Mouse (Mus musculus) kidney, adult 9 months (tissue): ENCODE results near the gene Slc9a2.

ENCODE experiments used
- DNase-seq: peaks from one replicate; pipeline ENCODE4 v3.0.0; 2022

Slc9a2 gene

DNA sequence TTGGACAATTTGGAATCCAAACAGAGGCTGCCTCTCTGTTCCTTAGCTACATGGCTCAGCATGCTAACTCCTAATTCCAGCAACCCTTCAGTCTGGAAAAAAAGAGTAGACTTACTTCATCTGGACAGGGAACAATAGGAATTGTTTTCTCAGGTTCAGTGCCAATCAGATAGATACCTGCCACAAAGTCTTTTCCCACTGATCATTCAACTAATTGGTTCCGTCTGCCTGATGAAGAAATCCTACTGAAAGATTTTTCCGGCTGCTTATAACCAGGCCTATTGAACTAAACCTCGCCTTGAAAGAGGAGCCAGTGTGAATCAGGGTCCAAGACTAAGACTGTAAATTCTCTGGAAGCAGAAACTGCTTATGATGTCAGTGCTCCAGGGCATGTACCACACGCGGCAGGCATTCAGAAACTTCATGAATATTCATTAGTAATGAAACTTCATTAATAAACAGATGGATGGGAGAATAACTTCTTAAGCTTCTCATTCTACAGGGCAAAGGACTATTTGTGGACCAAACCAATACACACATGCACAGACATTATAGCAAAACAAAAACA is 109.4 kb downstream of the Slc9a2 start:
- peak; percentile 54 for DNase-seq

DNA sequence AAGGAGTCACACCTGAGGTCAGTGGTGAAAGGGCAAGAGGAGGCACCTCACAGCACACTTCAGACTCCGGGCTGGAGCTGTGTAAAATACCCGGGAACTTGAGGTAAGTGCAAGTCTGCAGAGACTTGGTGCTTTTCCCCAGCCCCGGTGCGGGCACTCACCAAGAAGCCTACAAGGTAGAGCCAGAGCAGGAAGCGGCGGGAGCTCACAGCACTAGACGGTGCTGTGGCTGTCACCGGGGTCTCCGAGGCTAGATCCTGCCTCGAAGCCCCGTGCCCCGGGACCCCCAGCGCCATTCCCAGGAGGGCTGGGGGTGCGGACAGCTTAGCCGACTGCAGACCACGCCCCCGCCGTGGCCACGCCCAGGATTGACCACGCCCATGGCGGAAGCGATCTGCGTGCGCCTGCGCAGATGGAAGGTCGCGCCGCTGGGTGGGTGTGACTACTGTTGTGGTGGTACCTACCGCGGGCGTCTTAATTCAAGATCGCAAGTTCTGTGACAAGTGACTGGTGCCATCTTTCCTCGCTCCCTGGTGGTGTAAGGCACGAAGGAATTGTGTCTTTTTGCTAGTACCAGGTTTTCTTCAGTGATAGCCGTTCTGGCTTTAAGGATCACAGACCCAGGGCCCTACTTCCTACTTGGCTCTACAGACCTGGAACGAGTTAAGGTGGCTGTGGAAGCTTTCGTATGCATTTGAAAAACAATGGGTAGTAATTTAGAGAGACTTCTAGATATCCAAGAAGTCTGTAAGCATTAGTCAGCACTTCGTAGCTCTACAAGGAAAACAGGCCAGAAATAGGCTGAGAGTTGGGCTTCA is 110.2 kb downstream of the Slc9a2 start, which contains the start of gene Mfsd9:
Gene Mfsd9 (minus strand): TSS at position 364 of the 818 bp plus-strand sequence.
- DNase-seq, result peak; percentile 94

DNA sequence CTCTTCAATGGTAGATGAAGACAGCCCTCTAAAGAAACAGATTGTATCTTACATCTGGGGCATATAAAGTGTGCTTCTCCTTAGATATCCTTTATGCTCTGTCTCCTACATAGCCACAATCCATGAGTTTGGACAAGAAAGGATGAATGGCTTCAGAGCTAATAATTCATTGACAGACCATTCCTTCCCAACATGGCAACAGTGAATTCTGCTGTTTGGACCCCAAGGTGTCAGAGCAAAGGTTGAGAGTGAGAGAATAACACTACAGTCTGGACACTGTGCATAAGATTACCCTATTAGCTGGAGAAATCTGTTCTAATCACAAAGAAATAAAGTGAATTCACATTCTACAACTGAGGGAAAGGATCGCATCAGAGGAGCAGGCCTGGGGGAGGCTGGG is 115.1 kb downstream of the Slc9a2 start:
- peak; percentile 61 for DNase-seq

- DNase-seq, result peak; percentile 74
These were observed 117.0 kb downstream of the Slc9a2 start for GRCm38 (mm10) chr1:40797348-40797747.

DNA sequence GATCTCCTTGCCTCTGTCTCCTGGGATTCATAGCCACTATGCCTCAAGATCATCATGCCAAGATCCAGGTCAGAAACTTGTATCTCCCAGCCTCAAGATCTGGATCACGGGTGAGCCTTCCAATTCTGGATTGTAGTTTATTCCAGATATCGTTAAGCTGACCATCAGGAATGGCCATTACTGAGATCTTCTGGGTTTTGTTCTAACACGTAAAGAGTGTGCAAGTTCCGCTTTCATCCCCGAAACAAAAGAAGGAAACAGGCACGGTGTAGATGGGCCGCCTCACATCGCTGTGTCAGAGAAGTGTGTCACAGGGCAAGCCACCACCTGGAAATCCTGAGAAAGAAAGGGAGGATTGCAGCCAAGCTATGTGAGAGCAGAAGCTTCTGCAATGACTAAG is 118.7 kb downstream of the Slc9a2 start:
- DNase-seq, result no peak

- no peak for DNase-seq
These were observed 120.5 kb downstream of the Slc9a2 start for GRCm38 (mm10) chr1:40800908-40801307.

DNA sequence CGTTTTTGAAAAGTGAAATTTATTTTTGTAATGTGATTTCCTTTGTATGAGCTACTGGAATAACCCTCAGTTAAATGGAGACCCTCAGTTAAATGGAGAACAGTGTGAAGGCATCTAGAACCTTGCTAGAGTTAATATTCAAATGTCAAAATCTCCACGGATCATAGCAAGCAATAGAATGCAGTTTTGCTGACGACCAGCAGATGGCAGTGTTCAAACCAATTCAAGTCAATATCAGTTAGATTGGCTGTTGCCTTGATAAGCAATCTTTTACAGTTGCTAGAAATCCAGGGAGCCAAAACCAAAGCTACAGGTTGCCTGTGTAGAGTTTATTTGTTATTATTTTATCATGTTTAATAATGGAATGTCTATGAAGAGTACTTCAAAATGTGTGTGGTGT is 122.4 kb downstream of the Slc9a2 start:
- DNase-seq, result peak; percentile 66

GRCm38 (mm10) chr1:40804118-40804517 is 123.7 kb downstream of the Slc9a2 start:
- no peak for DNase-seq

- DNase-seq, result no peak
These were observed 125.0 kb downstream of the Slc9a2 start, which contains the start of gene Tmem182 for GRCm38 (mm10) chr1:40805351-40805750. Tmem182 (plus strand) TSS chr1:40805601.

DNA sequence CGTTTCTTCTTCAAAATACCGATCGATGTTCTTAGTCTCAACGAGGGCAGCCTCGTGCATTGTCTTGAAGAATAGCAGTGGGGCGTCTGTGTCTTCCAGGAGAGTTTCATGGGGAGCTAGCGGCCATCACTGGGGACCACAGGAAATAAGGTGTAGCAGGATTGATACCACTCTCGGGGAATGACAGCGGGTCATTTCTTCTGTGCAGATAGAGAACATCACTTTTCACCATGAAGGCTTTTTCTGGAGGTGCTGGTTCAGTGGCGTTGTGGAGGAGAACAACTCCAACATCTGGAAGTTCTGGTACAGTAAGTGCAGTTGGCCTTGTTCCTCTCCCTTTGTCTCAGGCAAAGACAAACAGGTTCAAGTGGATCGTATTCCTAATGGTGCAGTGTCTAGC is 125.5 kb downstream of the Slc9a2 start:
- DNase-seq, result no peak

GRCm38 (mm10) chr1:40808643-40809042 is 128.3 kb downstream of the Slc9a2 start:
- no peak for DNase-seq

DNA sequence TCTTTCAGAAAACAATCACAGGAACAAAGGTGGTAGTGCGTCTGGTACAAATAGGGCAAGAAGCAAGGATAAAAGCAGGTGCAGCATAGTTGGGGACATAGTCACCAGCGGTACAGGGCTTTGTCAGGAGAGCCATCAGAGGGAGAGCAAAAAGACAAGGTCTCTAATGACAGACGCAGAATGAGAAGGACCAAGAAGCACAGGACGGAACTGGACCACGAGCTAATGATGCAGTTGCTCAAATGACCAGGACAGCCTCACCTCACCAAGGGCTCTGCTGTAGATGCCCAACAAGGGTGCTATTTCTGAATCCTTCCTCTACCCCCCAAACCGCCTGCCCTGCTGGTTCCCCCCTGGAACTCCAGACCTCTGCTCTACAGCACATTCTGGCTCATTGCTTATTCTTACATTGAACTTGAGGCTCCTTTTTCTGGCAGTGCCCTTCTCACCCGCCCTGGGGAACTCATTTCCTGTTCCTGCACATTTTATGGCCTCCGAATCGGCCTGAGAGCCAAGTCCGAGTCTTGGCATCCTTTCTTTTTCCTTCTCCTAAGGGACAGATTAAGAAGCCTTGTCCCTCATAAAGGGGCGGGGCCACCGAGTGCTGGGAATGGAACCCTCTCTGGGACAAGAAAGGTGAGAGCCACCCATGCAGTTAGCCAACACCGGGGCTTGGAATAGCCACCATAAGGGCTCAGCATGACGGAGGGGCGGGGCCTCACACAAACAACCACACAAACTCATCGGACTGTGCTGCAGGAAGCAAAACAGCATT is 134.9 kb downstream of the Slc9a2 start:
- DNase-seq, result peak; percentile 24
